Mouse (Mus musculus): ENCODE measurements around the gene Dnajc9.

The Dnajc9 gene

GRCm38 (mm10) chr14:20347991-20348541 lies 40.6 kb downstream of the Dnajc9 start, which contains the start of the genes Ecd and Fam149b:
Ecd (minus strand) TSS chr14:20348121.
Fam149b (plus strand) TSS chr14:20348162.
- peak; percentile 97 for DNase-seq

- no peak for DNase-seq
Observed at GRCm38 (mm10) chr14:20347441-20347990, 41.2 kb downstream of the Dnajc9 start.

- no peak for DNase-seq
Observed at GRCm38 (mm10) chr14:20345885-20346284, 42.8 kb downstream of the Dnajc9 start.

GRCm38 (mm10) chr14:20340866-20341265 lies 47.8 kb downstream of the Dnajc9 start:
- DNase-seq, result no peak

DNA sequence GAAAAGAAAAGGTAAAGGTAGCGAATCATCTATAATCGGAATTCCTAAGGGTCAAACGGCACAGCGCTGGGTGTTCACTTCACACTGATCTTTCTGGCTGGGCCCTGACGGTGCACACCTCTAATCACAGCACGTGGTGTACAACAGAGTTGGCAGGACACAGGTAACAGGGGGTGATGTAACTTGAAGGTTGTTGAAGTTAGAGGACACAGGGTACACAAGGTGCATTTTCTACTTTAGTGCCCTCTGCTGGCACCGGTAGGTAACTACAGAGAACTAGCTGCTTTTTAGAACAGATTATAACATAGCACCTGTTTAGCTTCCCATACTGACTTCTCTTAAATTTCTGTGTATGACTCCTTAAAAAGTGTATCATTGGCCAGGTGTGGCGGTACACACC lies 48.6 kb downstream of the Dnajc9 start:
- peak; percentile 13 for DNase-seq

GRCm38 (mm10) chr14:20339415-20339814 lies 49.3 kb downstream of the Dnajc9 start:
- no peak for DNase-seq
